Mouse (Mus musculus) forebrain, embryonic 14.5 days (tissue): ENCODE measurements at regions not wholly inside any gene's neighbourhood (a gene's known extent, or its start where the extent isn't known, plus 50 kb on each side); places are given as distances from the start of the nearest gene placed in this dataset.

Experiments
- ATAC-seq: fragments of 200-750 bp; cut with Nextera tagmentation; 2 replicates; pipeline ENCODE4 v1.8.0; 2017; ENCODE audit warnings: mild to moderate bottlenecking, moderate library complexity
- DNase-seq: peaks from one replicate; pipeline ENCODE4 v3.0.0-alpha.2; 2015; ENCODE audit warnings: low spot score
- H3K27ac ChIP-seq: fragments of 300-500 bp; sonication (generic); 2 replicates; pipeline ENCODE4 v1.5.1; 2014; ENCODE audit warnings: low read depth, mild to moderate bottlenecking, control low read depth, low read length, moderate library complexity
- H3K27me3 ChIP-seq: fragments of 300-500 bp; sonication (generic); replicated peaks from 2 replicates; pipeline ENCODE4 v1.6.1; 2014; ENCODE audit warnings: low read length, control low read depth, mixed read lengths; ENCODE audit not compliant: control insufficient read depth, insufficient read depth
- H3K36me3 ChIP-seq: fragments of 300-500 bp; sonication (generic); 2 replicates; pipeline ENCODE4 v1.6.1; 2014; ENCODE audit warnings: low read length, control low read depth; ENCODE audit not compliant: control insufficient read depth, insufficient read depth
- H3K4me1 ChIP-seq: fragments of 300-500 bp; sonication (generic); 2 replicates; pipeline ENCODE4 v1.6.1; 2014; ENCODE audit warnings: antibody characterized with exemption, low read length, control low read depth; ENCODE audit not compliant: control insufficient read depth, insufficient read depth
- H3K4me2 ChIP-seq: fragments of 300-500 bp; sonication (generic); 2 replicates; pipeline ENCODE4 v1.6.1; 2014; ENCODE audit warnings: mild to moderate bottlenecking, control low read depth, low read length
- H3K4me3 ChIP-seq: fragments of 300-500 bp; sonication (generic); 2 replicates; pipeline ENCODE4 v1.5.1; 2014; ENCODE audit warnings: low read depth, low read length, control low read depth
- H3K9ac ChIP-seq: fragments of 300-500 bp; sonication (generic); 2 replicates; pipeline ENCODE4 v1.6.1; 2014; ENCODE audit warnings: mild to moderate bottlenecking, low read length, control low read depth, moderate library complexity
- H3K9me3 ChIP-seq: fragments of 300-500 bp; sonication (generic); replicated peaks from 2 replicates; pipeline ENCODE4 v1.6.1; 2016; ENCODE audit warnings: low read length, control low read depth, mixed read lengths; ENCODE audit not compliant: control insufficient read depth
- WGBS: fragments of 180-500 bp; shearing (Covaris S2); extraction: QIAGEN DNeasy Blood & Tissue Kit; methylation state at CpG from one replicate; pipeline ENCODE4 v1.1.7; 2014; 5-methylcytosine and 5-hydroxymethylcytosine counted together

GRCm38 (mm10) chr1:69397676-69398075 is 289.4 kb downstream of the Ikzf2 start:
- 93% methylated on average over 2 of the region's 2 CpGs for WGBS
- Histone ChIP-seq H3K4me2 (no peak overlapping the region), H3K27me3 (no peaks in the 10 kb centered on the region), H3K4me3 (no peak overlapping the region), H3K27ac (no peak overlapping the region), H3K9ac (no peak overlapping the region), H3K36me3 (no peaks in the 10 kb centered on the region), H3K9me3 (peaks cover 15% of the 10 kb centered on the region), H3K4me1 (no peaks in the 10 kb centered on the region)
- DNase-seq (no peak), ATAC-seq (no peak)

GRCm38 (mm10) chr1:69382374-69382773 is 274.5 kb upstream of the Erbb4 start:
- Histone ChIP-seq H3K9ac (no peak overlapping the region), H3K4me1 (no peaks in the 10 kb centered on the region), H3K27me3 (no peaks in the 10 kb centered on the region), H3K36me3 (no peaks in the 10 kb centered on the region), H3K4me3 (no peak overlapping the region), H3K27ac (no peak overlapping the region), H3K4me2 (no peak overlapping the region), H3K9me3 (0 out of 2 replicates have a peak, but pooled peaks cover 4% of the 10 kb centered on the region)
- no peak for DNase-seq
- WGBS, result 88% methylated on average over 1 of the region's 1 CpGs
- no peak for ATAC-seq

GRCm38 (mm10) chr1:69379741-69380140 is 271.9 kb upstream of the Erbb4 start:
- ATAC-seq (no peak), DNase-seq (no peak)
- Histone ChIP-seq H3K9ac (no peak overlapping the region), H3K27me3 (no peaks in the 10 kb centered on the region), H3K27ac (no peak overlapping the region), H3K9me3 (0 out of 2 replicates have a peak, but pooled peaks cover 4% of the 10 kb centered on the region), H3K4me3 (no peak overlapping the region), H3K36me3 (no peaks in the 10 kb centered on the region), H3K4me2 (no peak overlapping the region), H3K4me1 (no peaks in the 10 kb centered on the region)
- WGBS, result 89% methylated on average over 7 of the region's 7 CpGs

- WGBS, result 97% methylated on average over 46 of the region's 46 CpGs
- ATAC-seq (no peak), DNase-seq (no peak)
- Histone ChIP-seq H3K4me2 (no peak overlapping the region), H3K9ac (no peak overlapping the region), H3K4me1 (no peaks in the 10 kb centered on the region), H3K27ac (no peak overlapping the region), H3K36me3 (no peaks in the 10 kb centered on the region), H3K4me3 (no peak overlapping the region), H3K27me3 (no peaks in the 10 kb centered on the region), H3K9me3 (0 out of 2 replicates have a peak, but pooled peaks cover 4% of the 10 kb centered on the region)
These were observed 269.3 kb upstream of the Erbb4 start for GRCm38 (mm10) chr1:69376923-69377706.

- Histone ChIP-seq H3K27ac (no peak overlapping the region), H3K27me3 (no peaks in the 10 kb centered on the region), H3K4me2 (no peak overlapping the region), H3K9me3 (0 out of 2 replicates have a peak, but pooled peaks cover 4% of the 10 kb centered on the region), H3K4me3 (no peak overlapping the region), H3K9ac (no peak overlapping the region), H3K36me3 (no peaks in the 10 kb centered on the region), H3K4me1 (no peaks in the 10 kb centered on the region)
- ATAC-seq, result no peak
- DNase-seq, result no peak
- 55% methylated on average over 1 of the region's 1 CpGs for WGBS
These were observed 267.4 kb upstream of the Erbb4 start for GRCm38 (mm10) chr1:69375246-69375645.

- Histone ChIP-seq H3K4me3 (no peak overlapping the region), H3K4me1 (no peaks in the 10 kb centered on the region), H3K9me3 (no peaks in the 10 kb centered on the region), H3K9ac (no peak overlapping the region), H3K4me2 (no peak overlapping the region), H3K27ac (no peak overlapping the region), H3K27me3 (no peaks in the 10 kb centered on the region), H3K36me3 (no peaks in the 10 kb centered on the region)
- WGBS, result 95% methylated on average over 2 of the region's 2 CpGs
- ATAC-seq (no peak), DNase-seq (no peak)
These were observed 262.2 kb upstream of the Erbb4 start for GRCm38 (mm10) chr1:69370078-69370477.

GRCm38 (mm10) chr1:69367531-69367930 is 259.7 kb upstream of the Erbb4 start:
- H3K36me3 ChIP-seq, result no peaks in the 10 kb centered on the region
- ATAC-seq (no peak), DNase-seq (no peak)
- H3K27ac ChIP-seq, result no peak overlapping the region
- H3K9me3 ChIP-seq, result no peaks in the 10 kb centered on the region
- H3K4me1 ChIP-seq, result no peaks in the 10 kb centered on the region
- H3K4me2 ChIP-seq, result no peak overlapping the region
- 86% methylated on average over 1 of the region's 1 CpGs for WGBS
- no peaks in the 10 kb centered on the region for H3K27me3 ChIP-seq
- no peak overlapping the region for H3K4me3 ChIP-seq
- no peak overlapping the region for H3K9ac ChIP-seq

GRCm38 (mm10) chr1:69364069-69364468 is 256.2 kb upstream of the Erbb4 start:
- DNase-seq, result no peak
- Histone ChIP-seq H3K27ac (no peak overlapping the region), H3K4me1 (no peaks in the 10 kb centered on the region), H3K4me3 (no peak overlapping the region), H3K4me2 (no peak overlapping the region), H3K9me3 (no peaks in the 10 kb centered on the region), H3K36me3 (no peaks in the 10 kb centered on the region), H3K27me3 (no peaks in the 10 kb centered on the region), H3K9ac (no peak overlapping the region)
- no peak for ATAC-seq

GRCm38 (mm10) chr1:69357548-69357947 is 249.7 kb upstream of the Erbb4 start:
- Histone ChIP-seq H3K27me3 (no peaks in the 10 kb centered on the region), H3K4me2 (no peak overlapping the region), H3K4me3 (no peak overlapping the region), H3K9me3 (no peaks in the 10 kb centered on the region), H3K27ac (no peak overlapping the region), H3K36me3 (no peaks in the 10 kb centered on the region), H3K9ac (no peak overlapping the region), H3K4me1 (no peaks in the 10 kb centered on the region)
- ATAC-seq (no peak), DNase-seq (no peak)
- 94% methylated on average over 7 of the region's 7 CpGs for WGBS
